Mouse (Mus musculus) spleen, postnatal 14 days (tissue): ENCODE results near the gene Gm44790.
A peak's percentile ranks its signal among the peaks of the same experiment; 100 is the strongest.
"Not testable (repeated sequence)": the region's sequence is repeated elsewhere in the genome, so short reads cannot be mapped to it uniquely, and the experiment has no call there.

ENCODE experiments used
- DNase-seq, 2 experiments: peaks; one replicate each; pipeline ENCODE4 v3.0.0; 2021 to 2022; ENCODE audit warnings: low spot score in 2 of 2

Gm44790 gene

GRCm38 (mm10) chr6:86474646-86475181 is 48.3 kb downstream of the Gm44790 start:
- no peak for DNase-seq

DNA sequence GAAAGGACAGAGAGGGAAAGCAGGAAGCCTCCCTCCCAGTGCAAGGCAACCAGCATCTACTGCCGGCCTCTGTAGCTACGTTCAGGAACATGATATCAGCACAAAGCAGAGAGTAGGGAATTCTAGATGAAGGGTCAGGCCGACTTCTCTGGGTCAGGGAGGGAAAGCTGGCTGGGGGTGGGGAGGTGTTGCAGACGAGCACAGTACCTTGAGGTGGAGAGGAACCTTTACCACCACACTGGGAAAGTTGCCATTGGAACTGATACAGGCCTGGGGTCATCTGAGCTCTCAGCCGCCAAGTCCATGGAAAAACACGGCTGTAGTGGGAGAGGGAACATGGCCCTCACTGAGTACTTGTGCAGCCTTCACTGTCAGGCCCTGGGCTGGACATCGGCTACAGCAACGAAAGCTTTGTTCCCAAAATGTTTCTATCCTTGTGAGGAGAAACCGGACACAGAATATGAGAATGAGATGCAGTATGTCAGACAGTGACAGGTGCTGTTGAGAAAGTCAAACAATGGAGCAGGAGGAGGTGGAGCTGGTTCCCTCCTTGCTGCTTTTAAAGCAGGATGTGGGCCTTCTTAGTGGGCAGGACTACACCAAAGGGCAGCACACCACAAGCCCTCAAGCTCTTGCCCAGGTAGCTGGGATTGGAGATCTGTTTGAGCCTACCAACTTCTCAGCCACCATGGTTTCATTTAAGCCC is 49.2 kb downstream of the Gm44790 start:
- DNase-seq: no peak

DNA sequence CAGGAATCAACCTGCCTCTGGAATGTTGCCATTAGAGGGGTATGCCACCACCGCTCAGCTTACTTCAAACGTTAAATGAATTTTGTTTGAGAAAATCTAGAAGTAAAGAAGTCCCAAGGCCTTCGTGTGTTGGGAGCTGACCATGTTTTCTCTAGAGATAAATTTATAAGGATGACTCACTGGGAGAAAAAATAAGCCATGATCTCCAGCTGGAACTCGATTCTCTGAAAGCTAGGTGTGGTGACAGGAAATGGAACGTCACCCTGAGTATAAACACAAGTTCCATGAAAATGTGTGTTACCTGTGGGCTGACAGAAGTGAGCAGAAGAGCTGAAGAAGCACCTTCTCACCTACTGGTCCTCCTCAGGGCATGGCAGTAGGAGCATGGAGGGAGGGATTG is 50.5 kb downstream of the Gm44790 start:
- DNase-seq: no peak

DNA sequence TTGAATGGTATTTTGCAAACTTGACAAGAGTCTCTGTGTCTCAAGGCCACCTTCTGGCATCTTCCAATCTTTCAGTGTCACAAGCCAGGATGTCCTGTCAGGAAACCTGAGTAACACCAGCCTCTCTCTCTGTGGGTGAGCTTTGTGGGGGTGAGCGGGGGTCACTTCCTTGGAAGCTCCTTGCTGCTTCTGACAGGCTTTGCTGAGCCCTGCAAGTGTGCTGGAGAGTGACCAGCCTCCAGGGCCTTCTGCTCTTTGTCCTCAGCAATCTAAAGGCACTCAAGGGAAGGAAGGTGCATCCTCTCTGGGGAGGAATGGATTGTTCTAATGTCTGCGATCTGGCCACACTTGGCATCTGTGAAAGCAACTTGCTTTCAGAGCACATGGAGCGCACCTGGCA is 52.9 kb downstream of the Gm44790 start:
- no peak for DNase-seq

- no peak for DNase-seq
These were observed 53.3 kb downstream of the Gm44790 start for GRCm38 (mm10) chr6:86479816-86480188.

DNA sequence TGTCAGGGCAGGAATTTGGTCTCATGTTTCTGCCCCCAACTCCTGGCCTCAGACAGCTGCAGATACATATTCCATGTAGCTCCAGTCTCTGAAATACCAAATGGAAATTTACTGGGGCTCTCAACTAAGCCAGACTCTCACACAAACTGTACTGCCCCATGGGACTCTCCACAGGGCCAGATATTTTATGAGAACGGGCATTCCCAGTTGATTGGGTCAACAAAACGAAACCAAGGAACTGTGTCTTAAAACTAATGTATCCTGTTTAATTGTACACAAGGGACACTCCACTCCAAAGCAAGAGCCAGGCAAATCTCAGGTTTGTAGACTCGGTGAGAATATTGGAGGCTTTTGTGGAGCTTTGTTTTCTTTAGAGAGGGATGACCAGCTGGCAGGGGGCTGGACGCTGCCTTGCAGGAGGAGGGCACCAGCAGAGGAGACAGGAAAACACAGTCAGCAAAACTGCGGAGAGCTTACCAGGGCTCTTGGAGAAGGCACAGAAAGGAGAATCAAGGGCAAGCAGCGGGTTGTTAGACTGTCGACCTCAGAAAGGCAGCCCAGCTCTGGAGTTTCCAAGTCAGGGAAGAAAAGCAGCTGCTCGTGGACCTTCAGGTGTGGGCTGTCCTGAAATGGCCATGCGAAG is 53.9 kb downstream of the Gm44790 start:
- no peak for DNase-seq

- DNase-seq: no peak
These were observed 55.4 kb downstream of the Gm44790 start for GRCm38 (mm10) chr6:86481871-86482270.

GRCm38 (mm10) chr6:86485943-86486640 is 59.6 kb downstream of the Gm44790 start:
- no peak for DNase-seq

- peak; percentile 63 to 66 for DNase-seq
These were observed 61.1 kb downstream of the Gm44790 start for GRCm38 (mm10) chr6:86487358-86488148.

- no peak for DNase-seq
These were observed 61.7 kb downstream of the Gm44790 start for GRCm38 (mm10) chr6:86488149-86488485.

GRCm38 (mm10) chr6:86489945-86490344 is 63.5 kb downstream of the Gm44790 start:
- no peak for DNase-seq

DNA sequence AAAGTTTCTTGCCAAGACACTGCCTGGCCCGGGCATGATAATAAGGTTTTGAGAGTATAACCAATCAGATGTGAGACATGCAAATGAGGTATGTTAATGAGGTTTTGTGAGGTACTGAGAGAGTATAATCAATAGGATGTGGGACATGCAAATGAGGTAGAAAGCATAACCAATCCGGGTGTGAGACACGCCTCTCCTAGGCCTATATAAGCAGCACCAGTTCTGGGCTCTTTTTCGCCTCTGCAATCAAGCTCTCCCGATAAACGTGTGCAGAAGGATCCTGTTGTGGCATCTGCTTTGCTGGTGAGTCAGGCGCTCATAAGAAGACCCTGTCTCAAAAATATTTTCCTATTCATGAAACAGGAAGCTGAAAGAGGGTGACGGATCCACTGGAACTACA is 64.0 kb downstream of the Gm44790 start:
- not testable (repeated sequence) for DNase-seq

GRCm38 (mm10) chr6:86493469-86494263 is 67.2 kb downstream of the Gm44790 start:
- no peak for DNase-seq

GRCm38 (mm10) chr6:86494767-86495166 is 68.3 kb downstream of the Gm44790 start:
- DNase-seq: no peak
